Mouse (Mus musculus): Measurements from ENCODE around the gene Dnm3.

Gene Dnm3

GRCm38 (mm10) chr1:162247216-162247615 lies 230.6 kb downstream of the Dnm3 start:
- no peak for DNase-seq (ENCODE audit: low spot score)

GRCm38 (mm10) chr1:162243651-162243990 lies 234.2 kb downstream of the Dnm3 start:
- DNase-seq (ENCODE audit: low spot score), result no peak

GRCm38 (mm10) chr1:162242980-162243650 lies 234.7 kb downstream of the Dnm3 start:
- no peak for DNase-seq (ENCODE audit: low spot score)

- DNase-seq (ENCODE audit: low spot score), result no peak
These were observed 237.1 kb downstream of the Dnm3 start for GRCm38 (mm10) chr1:162240720-162241119.

- no peak for DNase-seq (ENCODE audit: low spot score)
These were observed 239.2 kb downstream of the Dnm3 start for GRCm38 (mm10) chr1:162238646-162239045.

- DNase-seq (ENCODE audit: low spot score), result no peak
These were observed 241.1 kb downstream of the Dnm3 start for GRCm38 (mm10) chr1:162236624-162237159.

GRCm38 (mm10) chr1:162225621-162226147 lies 252.2 kb downstream of the Dnm3 start:
- DNase-seq (ENCODE audit: low spot score), result no peak

GRCm38 (mm10) chr1:162224817-162225605 lies 252.8 kb downstream of the Dnm3 start:
- no peak for DNase-seq (ENCODE audit: low spot score)

- DNase-seq (ENCODE audit: low spot score), result no peak
These were observed 253.8 kb downstream of the Dnm3 start for GRCm38 (mm10) chr1:162224061-162224460.

GRCm38 (mm10) chr1:162223258-162223940 lies 254.4 kb downstream of the Dnm3 start:
- no peak for DNase-seq (ENCODE audit: low spot score)

GRCm38 (mm10) chr1:162222353-162222752 lies 255.5 kb downstream of the Dnm3 start:
- DNase-seq (ENCODE audit: low spot score), result no peak

GRCm38 (mm10) chr1:162221801-162222301 lies 256.0 kb downstream of the Dnm3 start:
- no peak for DNase-seq (ENCODE audit: low spot score)

- no peak for DNase-seq (ENCODE audit: low spot score)
These were observed 256.9 kb downstream of the Dnm3 start for GRCm38 (mm10) chr1:162220891-162221290.

- DNase-seq (ENCODE audit: low spot score), result no peak
These were observed 258.1 kb downstream of the Dnm3 start for GRCm38 (mm10) chr1:162219781-162220180.

- peak; percentile 4 for DNase-seq (ENCODE audit: low spot score)
These were observed 259.2 kb downstream of the Dnm3 start for GRCm38 (mm10) chr1:162218530-162219180.

- DNase-seq (ENCODE audit: low spot score), result peak; percentile 61
These were observed 260.4 kb downstream of the Dnm3 start for GRCm38 (mm10) chr1:162217340-162217974.

- DNase-seq (ENCODE audit: low spot score), result no peak
These were observed 261.2 kb downstream of the Dnm3 start for GRCm38 (mm10) chr1:162216656-162217055.

- DNase-seq (ENCODE audit: low spot score), result no peak
These were observed 262.1 kb downstream of the Dnm3 start for GRCm38 (mm10) chr1:162215743-162216142.

- DNase-seq (ENCODE audit: low spot score), result no peak
These were observed 264.8 kb downstream of the Dnm3 start for GRCm38 (mm10) chr1:162213066-162213465.

GRCm38 (mm10) chr1:162210529-162210928 lies 267.3 kb downstream of the Dnm3 start:
- no peak for DNase-seq (ENCODE audit: low spot score)

GRCm38 (mm10) chr1:162209487-162210149 lies 268.2 kb downstream of the Dnm3 start:
- no peak for DNase-seq (ENCODE audit: low spot score)

All from lung, postnatal 25 days (tissue).